Mouse (Mus musculus) layer of hippocampus, adult 9-10 months (tissue): ENCODE results near the gene Cmss1.

Experiments
- DNase-seq: peaks from one replicate; pipeline ENCODE4 v3.0.0; 2022; ENCODE audit warnings: low spot score

Cmss1 gene

DNA sequence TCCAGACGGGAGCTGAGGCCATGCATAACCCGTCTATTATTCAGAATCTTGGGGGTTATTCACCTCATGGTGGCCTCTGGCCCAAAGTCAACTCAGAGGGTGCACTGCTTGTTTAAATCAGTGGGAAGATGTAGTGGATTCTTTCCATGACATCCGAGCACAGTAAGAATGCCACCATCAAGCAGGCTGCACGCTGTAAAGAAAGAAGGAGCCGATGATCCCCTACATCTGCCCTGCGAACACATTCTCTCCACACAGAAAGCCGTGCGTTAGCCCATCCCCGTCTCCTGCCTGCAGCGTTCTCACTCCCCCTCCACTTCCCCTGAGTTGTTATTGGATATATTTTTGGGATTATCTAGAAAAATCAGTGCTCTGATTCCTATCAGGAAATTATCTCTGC lies 180.0 kb downstream of the Cmss1 start:
- DNase-seq: no peak

GRCm38 (mm10) chr16:57423001-57423800 lies 183.5 kb downstream of the Cmss1 start:
- DNase-seq: no peak

- DNase-seq: no peak
Measured at GRCm38 (mm10) chr16:57421680-57422417, 184.8 kb downstream of the Cmss1 start.

GRCm38 (mm10) chr16:57420773-57421556 lies 185.7 kb downstream of the Cmss1 start:
- DNase-seq: no peak

- no peak for DNase-seq
Measured at GRCm38 (mm10) chr16:57419881-57420280, 186.8 kb downstream of the Cmss1 start.

DNA sequence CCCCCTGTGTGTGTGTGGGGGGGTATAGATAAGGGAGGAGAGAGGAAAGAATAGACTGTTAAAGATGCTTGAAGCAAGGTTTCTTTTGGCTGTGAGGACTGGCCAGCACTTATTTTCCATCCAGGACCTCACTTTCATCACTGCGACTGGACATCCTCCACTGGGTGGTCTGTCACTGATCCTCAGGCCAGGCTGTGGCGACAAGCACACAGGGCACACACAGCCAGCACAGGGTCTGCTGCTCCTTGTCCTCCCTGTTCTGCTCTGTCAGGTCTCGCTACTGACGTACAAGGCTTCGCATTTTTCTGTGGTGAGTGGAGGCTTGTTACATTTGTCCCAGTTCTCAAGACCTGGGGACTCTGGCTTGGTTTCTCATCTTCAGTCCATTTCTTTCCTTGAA lies 187.3 kb downstream of the Cmss1 start:
- no peak for DNase-seq

- DNase-seq: no peak
Measured at GRCm38 (mm10) chr16:57417955-57418354, 188.7 kb downstream of the Cmss1 start.

DNA sequence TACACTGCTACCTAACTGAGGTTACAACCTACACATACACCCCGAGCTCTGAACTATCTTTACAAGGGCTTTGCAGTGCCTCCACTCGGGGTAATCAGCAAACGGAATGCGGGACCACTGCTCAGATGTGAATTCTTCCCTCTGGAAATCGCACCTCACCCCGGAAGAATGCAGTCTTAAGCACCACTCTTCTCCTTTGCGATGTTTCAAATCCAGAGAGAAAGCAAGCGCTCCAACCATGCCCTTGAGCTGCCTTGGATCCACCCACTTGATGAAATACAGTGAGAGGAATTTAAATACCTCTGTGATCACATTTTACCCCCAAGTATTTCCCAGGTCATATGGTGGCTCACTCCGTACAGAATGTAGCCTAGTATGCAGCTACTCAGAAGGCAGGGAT lies 189.6 kb downstream of the Cmss1 start:
- no peak for DNase-seq

GRCm38 (mm10) chr16:57416049-57416448 lies 190.6 kb downstream of the Cmss1 start:
- DNase-seq: no peak

GRCm38 (mm10) chr16:57412766-57413165 lies 193.9 kb downstream of the Cmss1 start:
- DNase-seq: no peak

DNA sequence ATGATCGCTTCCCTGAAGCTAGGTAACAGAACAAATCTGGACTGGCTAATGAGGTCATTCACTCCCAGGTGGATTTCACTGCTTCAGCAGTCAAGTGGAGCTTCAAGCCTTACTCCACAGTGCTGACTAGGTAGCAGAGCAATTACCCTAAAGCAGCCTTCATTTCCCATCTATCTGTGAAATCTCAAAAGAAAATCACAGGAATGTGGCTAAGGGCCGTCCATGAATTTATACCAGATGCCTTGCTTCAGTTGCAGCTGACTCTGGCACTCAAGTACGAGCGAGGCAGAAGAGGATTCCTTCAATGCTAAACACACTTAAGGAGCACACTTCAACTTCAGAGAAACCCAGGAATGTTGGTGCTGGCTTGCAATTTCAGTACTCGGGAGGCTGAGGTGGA lies 202.8 kb downstream of the Cmss1 start:
- no peak for DNase-seq

DNA sequence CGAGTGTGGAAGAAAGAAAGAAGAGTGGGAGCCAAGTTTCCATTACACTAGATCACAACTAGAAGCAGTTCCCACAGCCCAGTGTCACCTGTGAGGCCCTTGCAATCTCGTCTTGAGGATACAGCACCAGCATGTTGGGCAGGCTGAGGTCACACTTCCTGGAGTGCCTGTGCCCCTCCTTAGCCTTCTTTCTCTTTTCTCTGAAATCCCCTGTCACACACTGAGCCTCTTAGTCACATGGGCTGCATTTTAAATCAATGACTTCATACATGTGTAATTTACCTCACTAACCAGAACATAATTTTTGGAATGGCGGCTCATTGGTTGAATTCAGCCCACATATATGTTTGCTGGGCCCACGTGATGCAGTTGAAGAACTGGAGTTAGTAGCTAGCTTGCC lies 203.8 kb downstream of the Cmss1 start:
- no peak for DNase-seq

- no peak for DNase-seq
Measured at GRCm38 (mm10) chr16:57401702-57402101, 205.0 kb downstream of the Cmss1 start.

DNA sequence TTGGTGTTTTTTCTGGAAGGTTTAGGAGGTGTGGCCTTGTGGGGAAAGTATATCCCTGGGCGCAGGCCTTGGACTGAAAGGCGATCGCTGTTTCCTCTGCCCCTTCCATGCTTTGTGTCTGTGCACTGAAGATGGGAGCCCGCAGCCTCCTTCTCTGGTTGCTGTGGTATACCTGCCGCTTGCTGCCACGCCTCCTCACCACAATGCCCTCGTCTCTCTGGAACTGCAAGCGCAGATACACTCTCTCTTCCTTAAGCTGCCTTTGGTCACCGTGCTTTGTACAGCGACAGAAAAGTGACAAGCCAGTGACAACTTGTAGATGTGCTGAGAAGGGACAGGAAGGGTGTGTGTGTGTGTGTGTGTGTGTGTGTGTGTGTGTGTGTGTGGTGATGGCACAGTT lies 207.1 kb downstream of the Cmss1 start:
- DNase-seq: no peak

GRCm38 (mm10) chr16:57398387-57399214 lies 208.1 kb downstream of the Cmss1 start:
- peak; percentile 76 for DNase-seq

- no peak for DNase-seq
Measured at GRCm38 (mm10) chr16:57397845-57398244, 208.8 kb downstream of the Cmss1 start.

GRCm38 (mm10) chr16:57396249-57396648 lies 210.4 kb downstream of the Cmss1 start:
- DNase-seq: no peak

GRCm38 (mm10) chr16:57393161-57393560 lies 213.5 kb downstream of the Cmss1 start:
- no peak for DNase-seq

DNA sequence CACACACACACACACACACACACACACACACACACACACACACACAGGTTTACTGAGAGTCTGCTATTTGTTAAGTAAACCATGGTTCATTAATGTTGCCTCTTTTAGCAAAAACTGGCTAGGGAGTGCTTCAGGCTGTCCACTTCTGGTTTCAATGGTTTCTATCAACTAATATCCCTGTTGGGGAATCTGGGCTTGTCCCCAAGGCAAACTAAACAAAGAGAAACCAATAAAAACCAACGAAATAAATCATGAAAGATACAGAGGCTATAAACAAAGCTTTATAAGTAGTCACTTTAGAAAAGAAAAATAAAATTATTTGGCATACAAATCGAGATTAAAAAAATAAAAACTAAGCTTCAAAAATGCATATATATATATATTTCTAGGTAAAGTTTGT lies 214.2 kb downstream of the Cmss1 start:
- DNase-seq: no peak

- peak; percentile 100 for DNase-seq
Measured at GRCm38 (mm10) chr16:57391171-57391570, 215.5 kb downstream of the Cmss1 start.

- peak; percentile 71 for DNase-seq
Measured at GRCm38 (mm10) chr16:57389566-57390251, 217.0 kb downstream of the Cmss1 start.
